Mouse (Mus musculus): ENCODE results near the gene Olfr1437. TPM values are rescaled to one million over a fixed set of nuclear protein-coding genes. Genes with fewer than 3 reads are reported as not detected.
"Not testable (repeated sequence)": the region's sequence is repeated elsewhere in the genome, so short reads cannot be mapped to it uniquely, and the experiment has no call there.

Gene Olfr1437
- polyA plus RNA-seq (2016; fragmentation: Nextera tagmentation; extraction: Ambion mirVana) = not detected in 2 replicates

DNA sequence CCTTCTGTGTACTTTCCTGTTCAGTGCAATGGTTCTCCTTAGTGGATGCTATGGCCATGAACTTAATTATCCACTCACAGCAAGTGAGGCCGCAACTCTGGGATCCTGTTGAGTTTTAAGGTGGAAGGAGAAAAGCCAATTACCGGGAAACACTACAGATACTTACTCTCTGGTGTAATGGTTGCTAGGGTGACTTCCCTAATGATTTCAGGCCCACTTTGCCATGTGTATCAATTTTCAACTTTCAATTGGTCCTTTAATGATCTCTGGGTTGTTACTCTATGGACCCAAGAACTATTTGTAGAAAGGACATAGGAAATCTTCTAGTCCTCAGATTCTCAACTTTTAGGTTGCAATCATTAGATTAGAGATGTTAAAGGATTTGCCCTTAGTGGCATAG is at the start of gene Olfr1437:
Gene Olfr1437 (minus strand): TSS at position 101 of the 400 bp plus-strand sequence.
- no peaks in the 10 kb centered on the region for H3K27me3 ChIP-seq (ENCODE audit: low read depth, poor library complexity, severe bottlenecking)
- WGBS = 85% methylated on average over 2 of the region's 2 CpGs
- H3K36me3 ChIP-seq = no peaks in the 10 kb centered on the region
- H3K4me1 ChIP-seq = no peaks in the 10 kb centered on the region
- H3K4me3 ChIP-seq = no peak within 1 kb of the TSS
- no peak for DNase-seq (ENCODE audit: low spot score)
- no peak within 1 kb of the TSS for H3K27ac ChIP-seq
- no peaks in the 10 kb centered on the region for H3K9me3 ChIP-seq (replicated peaks)

- Histone ChIP-seq H3K27me3 (ENCODE audit: low read depth, poor library complexity, severe bottlenecking) (no peaks in the 10 kb centered on the region), H3K36me3 (no peaks in the 10 kb centered on the region), H3K4me3 (no peak overlapping the region), H3K27ac (no peak overlapping the region), H3K4me1 (no peaks in the 10 kb centered on the region), H3K9me3 (replicated peaks) (no peaks in the 10 kb centered on the region)
- DNase-seq (ENCODE audit: low spot score) = no peak
- WGBS = 67% methylated on average over 2 of the region's 2 CpGs
Measured at GRCm38 (mm10) chr19:12374465-12375025, 49.6 kb upstream of the Olfr1437 start.

DNA sequence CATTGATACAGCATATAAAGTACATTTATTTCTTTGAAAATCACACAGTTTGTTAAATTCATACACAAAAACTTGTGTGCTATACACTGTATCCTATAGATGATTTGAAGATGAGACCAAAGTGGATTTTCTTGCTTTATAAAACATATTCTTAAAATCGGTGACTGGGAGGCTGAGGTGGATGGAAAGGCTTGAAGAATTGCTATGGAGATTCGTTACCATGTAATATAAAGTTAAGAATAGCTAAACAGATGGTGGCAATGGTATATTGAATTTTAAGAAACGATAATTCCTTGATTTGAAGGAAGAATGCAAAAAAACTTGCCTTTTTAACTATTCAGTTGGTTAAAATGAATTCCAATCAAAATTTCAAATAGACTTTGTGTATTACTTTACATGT is 48.1 kb upstream of the Olfr1437 start:
- Histone ChIP-seq H3K4me1 (no peaks in the 10 kb centered on the region), H3K36me3 (no peaks in the 10 kb centered on the region), H3K27me3 (ENCODE audit: low read depth, poor library complexity, severe bottlenecking) (no peaks in the 10 kb centered on the region), H3K9me3 (replicated peaks) (no peaks in the 10 kb centered on the region), H3K4me3 (no peak overlapping the region), H3K27ac (no peak overlapping the region)
- WGBS = 85% methylated on average over 3 of the region's 3 CpGs
- DNase-seq (ENCODE audit: low spot score) = no peak

DNA sequence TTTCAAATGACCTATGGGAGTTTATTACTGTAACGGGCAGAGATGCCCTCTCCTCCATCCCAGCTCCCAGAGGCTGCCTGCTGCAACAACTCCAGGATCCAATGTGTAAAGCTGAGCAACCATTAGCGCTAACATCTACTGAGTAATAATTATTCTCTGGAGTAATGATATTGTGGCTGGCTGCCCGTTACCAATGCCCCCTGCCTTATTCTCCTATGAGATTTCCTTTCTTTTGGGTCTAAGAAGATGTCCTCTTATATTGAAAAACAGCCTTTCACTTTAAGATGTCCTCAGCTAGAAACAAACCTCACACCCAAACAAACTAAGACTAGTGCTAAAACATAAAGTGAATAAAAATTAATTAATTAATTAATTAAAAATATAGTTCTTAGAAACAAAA is 10.9 kb upstream of the Olfr1437 start, which contains the start of gene Olfr1438-ps1:
Gene Olfr1438-ps1 (minus strand): TSS at position 101 of the 400 bp plus-strand sequence.
- Histone ChIP-seq H3K4me3 (no peak within 1 kb of the TSS), H3K27me3 (ENCODE audit: low read depth, poor library complexity, severe bottlenecking) (no peaks in the 10 kb centered on the region), H3K27ac (no peak within 1 kb of the TSS), H3K9me3 (replicated peaks) (no peaks in the 10 kb centered on the region), H3K4me1 (no peaks in the 10 kb centered on the region), H3K36me3 (no peaks in the 10 kb centered on the region)
- no peak for DNase-seq (ENCODE audit: low spot score)
- 91% methylated on average over 3 of the region's 3 CpGs for WGBS

GRCm38 (mm10) chr19:12299030-12299429 is 25.9 kb downstream of the Olfr1437 start, which contains the start of gene Olfr1436:
TSS of gene Olfr1436 (minus strand) at chr19:12299130.
- not testable (repeated sequence) for H3K27ac ChIP-seq; H3K4me3 ChIP-seq; DNase-seq (ENCODE audit: low spot score); H3K27me3 ChIP-seq (ENCODE audit: low read depth, poor library complexity, severe bottlenecking); H3K9me3 ChIP-seq (replicated peaks); H3K4me1 ChIP-seq; H3K36me3 ChIP-seq
- 77% methylated on average over 1 of the region's 1 CpGs for WGBS

- no peak overlapping the region for H3K4me3 ChIP-seq
- H3K9me3 ChIP-seq (replicated peaks) = no peaks in the 10 kb centered on the region
- no peaks in the 10 kb centered on the region for H3K27me3 ChIP-seq (ENCODE audit: low read depth, poor library complexity, severe bottlenecking)
- DNase-seq (ENCODE audit: low spot score) = no peak
- H3K27ac ChIP-seq = no peak overlapping the region
- H3K4me1 ChIP-seq = no peaks in the 10 kb centered on the region
- no peaks in the 10 kb centered on the region for H3K36me3 ChIP-seq
Measured at GRCm38 (mm10) chr19:12292979-12293378, 31.9 kb downstream of the Olfr1437 start.

DNA sequence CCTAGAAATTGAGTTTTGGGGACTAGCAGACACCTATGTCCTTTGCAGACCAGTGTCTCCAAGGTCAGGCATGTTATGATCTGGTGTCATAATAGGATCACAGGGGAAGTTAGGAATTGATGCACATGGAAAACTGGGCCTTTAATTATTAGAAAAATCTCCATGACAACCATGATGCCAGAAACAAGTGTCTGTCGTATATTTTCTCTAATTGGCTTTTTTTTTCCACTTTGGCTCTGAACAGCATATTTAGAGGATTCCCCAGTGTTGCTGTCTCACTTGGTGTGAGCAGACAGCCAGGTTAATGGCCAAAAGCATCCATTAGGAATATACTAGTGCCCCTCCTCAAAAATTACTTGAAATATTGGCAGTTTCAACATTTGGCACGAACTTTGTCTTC is 45.3 kb downstream of the Olfr1437 start, which contains the start of gene Olfr1434:
Gene Olfr1434 (plus strand): TSS at position 301 of the 400 bp plus-strand sequence.
- Histone ChIP-seq H3K27me3 (ENCODE audit: low read depth, poor library complexity, severe bottlenecking) (no peaks in the 10 kb centered on the region), H3K4me3 (no peak within 1 kb of the TSS), H3K36me3 (no peaks in the 10 kb centered on the region), H3K4me1 (no peaks in the 10 kb centered on the region), H3K27ac (no peak within 1 kb of the TSS), H3K9me3 (replicated peaks) (no peaks in the 10 kb centered on the region)
- WGBS = 82% methylated on average over 2 of the region's 2 CpGs
- DNase-seq (ENCODE audit: low spot score) = no peak

Other genes with a start within 250 kb of the Olfr1437 start
- gene Olfr1425, start 247.4 kb downstream of the Olfr1437 start, polyA plus RNA-seq (2016; fragmentation: Nextera tagmentation; extraction: Ambion mirVana) = not detected in 2 replicates
- not detected in 2 replicates for gene Olfr1426, start 233.1 kb downstream of the Olfr1437 start, polyA plus RNA-seq (2016; fragmentation: Nextera tagmentation; extraction: Ambion mirVana)
- not detected in 2 replicates for gene Olfr1427, start 221.8 kb downstream of the Olfr1437 start, polyA plus RNA-seq (2016; fragmentation: Nextera tagmentation; extraction: Ambion mirVana)
- not detected in 2 replicates for gene Olfr1428, start 209.2 kb downstream of the Olfr1437 start, polyA plus RNA-seq (2016; fragmentation: Nextera tagmentation; extraction: Ambion mirVana)
- gene Olfr76, start 201.9 kb downstream of the Olfr1437 start, polyA plus RNA-seq (2016; fragmentation: Nextera tagmentation; extraction: Ambion mirVana) = not detected in 2 replicates
- gene Olfr1555-ps1, start 155.0 kb downstream of the Olfr1437 start, polyA plus RNA-seq (2016; fragmentation: Nextera tagmentation; extraction: Ambion mirVana) = not detected in 2 replicates
- not detected in 2 replicates for gene Olfr1431, start 124.5 kb downstream of the Olfr1437 start, polyA plus RNA-seq (2016; fragmentation: Nextera tagmentation; extraction: Ambion mirVana)
- not detected in 2 replicates for gene Olfr1432, start 92.5 kb downstream of the Olfr1437 start, polyA plus RNA-seq (2016; fragmentation: Nextera tagmentation; extraction: Ambion mirVana)
- not detected in 2 replicates for gene Olfr262, start 83.4 kb downstream of the Olfr1437 start, polyA plus RNA-seq (2016; fragmentation: Nextera tagmentation; extraction: Ambion mirVana)
- not detected in 2 replicates for gene Olfr235, start 64.1 kb downstream of the Olfr1437 start, polyA plus RNA-seq (2016; fragmentation: Nextera tagmentation; extraction: Ambion mirVana)
- not detected in 2 replicates for gene Olfr1434, start 45.2 kb downstream of the Olfr1437 start, polyA plus RNA-seq (2016; fragmentation: Nextera tagmentation; extraction: Ambion mirVana)
- not detected in 2 replicates for gene Olfr1436, start 26.0 kb downstream of the Olfr1437 start, polyA plus RNA-seq (2016; fragmentation: Nextera tagmentation; extraction: Ambion mirVana)
- gene Olfr1438-ps1, start 10.8 kb upstream of the Olfr1437 start, polyA plus RNA-seq (2016; fragmentation: Nextera tagmentation; extraction: Ambion mirVana) = not detected in 2 replicates
- not detected in 2 replicates for gene Olfr1440, start 62.2 kb upstream of the Olfr1437 start, polyA plus RNA-seq (2016; fragmentation: Nextera tagmentation; extraction: Ambion mirVana)
- gene Olfr1441, start 92.3 kb upstream of the Olfr1437 start, polyA plus RNA-seq (2016; fragmentation: Nextera tagmentation; extraction: Ambion mirVana) = not detected in 2 replicates
- not detected in 2 replicates for gene Pfpl, start 102.8 kb upstream of the Olfr1437 start, polyA plus RNA-seq (2016; fragmentation: Nextera tagmentation; extraction: Ambion mirVana)
- 0.05 and 0.08 TPM in 2 replicates for gene Mpeg1, start 135.7 kb upstream of the Olfr1437 start, polyA plus RNA-seq (2016; fragmentation: Nextera tagmentation; extraction: Ambion mirVana)
- 1.8 and 2.3 TPM in 2 replicates for gene Dtx4, start 176.4 kb upstream of the Olfr1437 start, polyA plus RNA-seq (2016; fragmentation: Nextera tagmentation; extraction: Ambion mirVana)
- gene Fam111a, start 220.6 kb upstream of the Olfr1437 start, polyA plus RNA-seq (2016; fragmentation: Nextera tagmentation; extraction: Ambion mirVana) = 11.5 and 15.4 TPM in 2 replicates